Mouse (Mus musculus): Measurements from ENCODE around the gene Hps5. TPM values are rescaled to one million over a fixed set of nuclear protein-coding genes. Genes with fewer than 3 reads are reported as not detected.
"Not testable (repeated sequence)": the region's sequence is repeated elsewhere in the genome, so short reads cannot be mapped to it uniquely, and the experiment has no call there.

Hps5 gene
- 10 to 100 TPM; 15.5 to 16.5 TPM for total RNA-seq (2021)

DNA sequence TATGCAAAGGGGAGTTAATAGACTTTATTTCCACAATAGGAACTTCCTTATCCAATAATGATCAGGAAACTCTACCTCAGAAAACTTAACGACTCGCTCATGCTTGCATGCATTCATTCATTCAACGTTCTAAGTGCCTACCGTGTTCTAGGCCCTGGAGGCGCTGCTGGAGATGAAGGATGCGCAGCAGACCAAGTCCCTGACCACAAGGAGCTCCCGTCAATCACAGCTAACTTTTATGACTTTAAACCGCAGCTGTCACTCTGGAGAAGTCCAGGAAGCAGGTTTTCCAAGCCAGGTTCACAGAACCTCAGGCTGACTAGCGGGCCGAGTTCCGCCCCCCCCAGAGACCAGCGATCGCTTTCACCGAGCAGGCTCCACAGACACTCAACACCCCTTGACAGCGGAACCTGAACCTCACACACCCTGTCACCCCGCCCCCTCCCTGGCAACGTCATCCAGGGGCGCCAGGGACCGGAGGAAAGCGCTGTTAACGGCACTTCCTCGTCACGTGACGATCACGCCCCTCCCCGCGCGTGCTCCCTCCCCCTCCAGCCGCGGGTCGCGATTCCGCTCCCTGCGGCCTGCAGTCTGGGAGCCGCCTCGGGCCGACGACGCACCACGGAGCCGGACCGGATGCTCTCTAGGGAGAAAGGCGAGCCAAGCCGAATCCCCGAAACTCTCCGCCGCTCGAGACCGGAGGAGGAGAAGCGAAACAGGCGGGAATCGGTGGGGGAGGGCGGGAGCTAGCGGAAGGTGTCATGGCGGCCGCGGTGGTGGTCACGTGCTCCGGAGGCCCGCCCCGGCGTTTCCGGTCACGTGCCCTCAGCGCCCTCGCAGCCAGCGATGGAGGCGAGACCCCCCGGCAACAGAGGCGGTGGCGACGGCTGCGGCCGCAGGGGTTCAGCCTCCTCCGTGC lies at the start of gene Hps5, which contains the start of gene Gtf2h1:
Gene Hps5, minus strand, starts transcription at position 778 of the 919 bp plus-strand sequence.
Gene Gtf2h1, plus strand, starts transcription at position 817 of the 919 bp plus-strand sequence.
- intact Hi-C loops (cut with DNase I), result no loop called here

DNA sequence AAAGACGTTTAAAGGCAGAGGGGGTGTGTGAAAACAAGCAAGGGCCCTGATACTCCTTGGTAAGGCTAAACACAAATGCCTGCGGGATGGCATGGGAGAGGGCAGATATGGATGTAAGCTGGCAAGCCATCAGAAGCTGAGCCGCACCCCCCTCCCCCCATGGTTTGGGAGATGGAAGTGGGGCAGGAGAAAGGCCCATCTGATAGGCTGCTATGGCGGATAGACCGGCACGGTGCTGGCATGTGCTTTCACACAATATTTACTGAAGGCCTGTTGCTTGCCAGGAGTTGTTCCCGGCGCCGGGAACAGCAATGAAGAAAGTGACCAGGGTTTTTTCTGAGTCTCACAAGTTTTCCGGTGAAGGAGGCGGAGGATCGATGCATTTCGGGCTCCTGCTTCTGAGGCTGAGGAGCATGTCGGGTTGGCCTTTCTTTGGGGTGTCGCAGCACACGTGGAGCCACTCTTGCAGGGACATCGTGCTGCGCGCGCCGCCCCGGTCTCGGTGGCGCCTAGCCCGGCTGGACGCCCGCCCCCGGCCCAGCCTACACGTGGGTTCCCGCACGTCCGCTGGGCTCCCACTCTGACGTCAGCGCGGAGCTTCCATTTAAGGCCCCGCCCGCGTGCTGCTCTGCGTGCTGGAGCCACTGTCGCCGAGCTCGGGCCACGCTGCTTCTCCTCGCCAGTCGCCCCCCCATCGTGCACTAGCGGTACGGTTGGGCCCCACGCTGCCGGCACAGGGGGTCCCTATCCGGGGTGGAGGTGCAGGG lies 49.5 kb upstream of the Hps5 start:
- intact Hi-C loops (cut with DNase I), result no loop called here

More for the DNA sequence above, at the start of gene Hps5, which contains the start of gene Gtf2h1:
- peak; percentile 99 for DNase-seq

GRCm38 (mm10) chr7:46843576-46843975 lies 47.7 kb upstream of the Hps5 start:
- DNase-seq, result no peak
- intact Hi-C loops (cut with DNase I), result no loop called here

More for the DNA sequence above, 49.5 kb upstream of the Hps5 start:
- peak; percentile 94 for DNase-seq

DNA sequence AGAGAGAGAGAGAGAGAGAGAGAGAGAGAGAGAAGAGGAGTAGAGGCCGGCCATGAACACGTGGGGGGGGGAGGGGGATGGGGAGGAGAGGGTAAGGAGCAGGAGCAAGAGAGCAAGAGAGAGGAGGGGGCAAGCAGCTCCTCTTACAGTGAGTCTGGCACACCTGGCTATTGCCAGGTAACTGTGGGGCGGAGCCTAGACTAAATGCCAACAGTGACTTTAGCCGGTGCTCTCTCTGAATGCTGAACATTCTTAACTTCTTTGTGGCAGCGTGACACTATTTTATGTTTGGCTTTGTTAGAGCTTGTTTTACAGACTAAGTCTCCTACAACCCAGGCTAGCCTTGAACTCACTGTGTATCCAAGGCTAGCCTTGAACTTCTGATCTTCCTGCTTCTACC lies 46.4 kb upstream of the Hps5 start:
- DNase-seq, result no peak
- intact Hi-C loops (cut with DNase I), result no loop called here

DNA sequence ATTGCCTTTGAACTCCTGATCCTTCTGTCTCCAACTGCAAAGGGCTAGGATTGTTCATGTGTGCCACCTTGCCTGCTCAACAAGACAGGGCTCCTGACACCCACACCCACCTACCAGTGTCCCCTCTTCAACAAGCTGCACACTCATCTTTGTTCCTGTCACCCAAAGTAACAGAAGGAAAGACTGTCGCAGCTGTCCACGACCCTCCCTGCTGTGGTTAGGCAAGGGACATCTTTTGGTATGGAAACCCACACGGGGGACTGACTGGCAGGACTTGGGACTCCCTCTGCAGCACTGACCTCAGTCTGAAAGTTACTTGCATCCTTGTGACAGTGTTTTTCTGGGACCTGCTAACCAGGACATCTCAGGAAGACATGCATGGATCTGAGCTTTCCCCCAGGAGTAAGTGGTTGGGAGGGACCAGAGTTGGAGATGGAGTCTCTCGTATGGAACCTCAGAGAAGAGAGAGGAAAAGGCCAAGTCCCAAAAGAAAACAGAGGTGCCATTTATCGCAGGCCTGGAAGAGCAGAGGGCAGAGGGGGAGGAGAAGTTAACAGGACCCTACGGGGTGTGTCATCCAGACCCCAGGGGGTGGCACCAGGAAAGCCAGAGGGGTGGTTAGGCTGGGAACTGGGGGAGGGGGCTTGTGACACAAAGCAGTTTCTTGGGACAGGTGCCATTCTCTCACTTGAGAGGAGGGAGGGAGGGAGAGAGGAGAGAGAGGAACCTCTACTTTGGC lies 45.1 kb upstream of the Hps5 start, which contains the start of gene Ldha:
Gene Ldha, plus strand, starts transcription at position 689 of the 739 bp plus-strand sequence.
- DNase-seq, result no peak
- intact Hi-C loops (cut with DNase I), result no loop called here

- DNase-seq, result no peak
- intact Hi-C loops (cut with DNase I), result no loop called here
Observed at GRCm38 (mm10) chr7:46840326-46840725, 44.5 kb upstream of the Hps5 start.

- DNase-seq, result no peak
- intact Hi-C loops (cut with DNase I), result no loop called here
Observed at GRCm38 (mm10) chr7:46839861-46840260, 44.0 kb upstream of the Hps5 start.

DNA sequence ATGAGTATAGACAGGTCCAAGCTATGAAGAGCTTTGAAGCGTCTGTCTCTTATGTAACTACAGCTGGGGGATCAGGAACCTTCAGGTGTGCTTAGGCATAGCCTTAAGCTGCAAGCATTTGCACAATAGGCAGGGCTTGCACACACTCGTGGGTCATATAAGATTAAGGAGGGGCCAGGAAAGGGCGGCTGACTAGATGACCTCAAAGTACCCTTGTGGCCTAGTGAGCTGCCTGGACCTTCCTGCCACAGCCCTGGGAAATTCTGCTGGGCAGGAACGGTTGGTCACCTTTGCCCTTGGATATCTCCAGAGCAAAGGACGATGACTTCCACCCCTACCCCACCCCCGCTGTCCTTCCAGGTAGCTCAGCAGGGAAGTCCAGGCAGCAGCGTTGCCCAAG lies 43.6 kb upstream of the Hps5 start:
- intact Hi-C loops (cut with DNase I), result no loop called here
- DNase-seq, result peak; percentile 15

DNA sequence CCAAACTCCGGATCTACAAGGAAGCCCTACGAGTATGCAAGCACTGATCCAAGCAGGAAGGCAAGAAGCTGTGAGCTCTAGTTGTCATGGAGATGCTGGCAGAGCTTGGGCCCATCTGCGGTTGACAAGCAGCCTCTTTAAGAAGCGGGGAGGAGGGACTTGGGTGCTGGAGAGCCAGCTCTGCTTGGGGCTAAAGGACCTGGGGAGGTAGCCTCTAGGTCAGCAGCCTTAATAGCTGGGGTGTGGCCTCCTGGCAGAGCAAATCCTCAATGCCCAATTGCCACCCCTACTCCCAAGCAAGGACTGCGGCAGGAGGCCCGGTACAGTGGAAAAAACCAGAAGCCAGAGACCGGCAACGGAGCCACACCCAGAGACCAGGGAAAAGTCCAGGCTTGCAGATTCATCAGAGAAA lies 43.0 kb upstream of the Hps5 start:
- intact Hi-C loops (cut with DNase I), result no loop called here
- peak; percentile 86 for DNase-seq

DNA sequence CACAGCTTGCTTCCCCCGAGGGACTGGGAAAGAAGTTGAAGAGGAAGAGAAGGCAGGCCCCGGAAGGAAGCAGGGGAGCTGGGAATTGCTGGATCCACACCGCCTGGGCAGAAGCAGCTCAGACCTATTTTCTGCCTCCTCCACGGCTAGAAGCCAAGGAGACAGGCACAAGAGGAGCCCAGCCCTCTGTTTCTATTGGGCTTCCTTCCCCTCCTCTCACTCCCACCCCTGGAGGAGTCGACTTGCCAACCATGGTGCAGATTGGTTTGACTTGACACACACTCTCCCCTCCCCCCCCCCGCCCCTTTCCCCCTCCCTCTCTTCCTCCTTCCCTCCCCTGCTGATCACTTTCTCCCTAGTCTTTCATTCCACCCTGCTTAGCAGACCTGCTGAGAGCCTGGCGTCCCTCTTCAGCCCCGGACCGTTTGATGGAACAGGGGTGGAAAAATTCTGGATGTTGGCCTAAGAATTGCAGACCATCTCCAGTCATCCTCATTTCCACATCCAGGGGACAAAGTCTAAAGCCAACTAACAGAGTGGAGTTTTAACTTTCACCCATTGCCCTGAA lies 42.3 kb upstream of the Hps5 start:
- peak; percentile 54 for DNase-seq
- intact Hi-C loops (cut with DNase I), result no loop called here

DNA sequence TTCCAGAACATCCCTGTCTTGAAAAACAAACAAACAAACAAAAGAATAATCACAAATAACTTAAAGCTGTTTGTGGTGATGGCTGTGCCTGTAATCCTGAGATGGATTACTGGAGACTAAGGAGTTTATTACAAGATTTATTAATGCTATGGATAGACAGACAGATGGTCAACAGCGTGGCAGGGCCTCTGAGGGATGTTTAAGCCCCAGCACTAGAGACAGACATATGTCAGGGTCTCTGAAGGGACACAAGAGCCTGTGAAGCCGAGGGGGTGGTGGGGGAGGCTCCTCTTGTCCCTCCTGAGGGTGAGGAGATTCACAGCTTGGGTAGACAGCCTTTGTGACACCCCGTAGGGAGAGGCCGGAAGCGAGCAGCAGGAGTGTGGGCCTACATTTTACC lies 41.2 kb upstream of the Hps5 start:
- intact Hi-C loops (cut with DNase I), result no loop called here
- DNase-seq, result no peak

GRCm38 (mm10) chr7:46836357-46836756 lies 40.5 kb upstream of the Hps5 start:
- intact Hi-C loops (cut with DNase I), result no loop called here
- no peak for DNase-seq

DNA sequence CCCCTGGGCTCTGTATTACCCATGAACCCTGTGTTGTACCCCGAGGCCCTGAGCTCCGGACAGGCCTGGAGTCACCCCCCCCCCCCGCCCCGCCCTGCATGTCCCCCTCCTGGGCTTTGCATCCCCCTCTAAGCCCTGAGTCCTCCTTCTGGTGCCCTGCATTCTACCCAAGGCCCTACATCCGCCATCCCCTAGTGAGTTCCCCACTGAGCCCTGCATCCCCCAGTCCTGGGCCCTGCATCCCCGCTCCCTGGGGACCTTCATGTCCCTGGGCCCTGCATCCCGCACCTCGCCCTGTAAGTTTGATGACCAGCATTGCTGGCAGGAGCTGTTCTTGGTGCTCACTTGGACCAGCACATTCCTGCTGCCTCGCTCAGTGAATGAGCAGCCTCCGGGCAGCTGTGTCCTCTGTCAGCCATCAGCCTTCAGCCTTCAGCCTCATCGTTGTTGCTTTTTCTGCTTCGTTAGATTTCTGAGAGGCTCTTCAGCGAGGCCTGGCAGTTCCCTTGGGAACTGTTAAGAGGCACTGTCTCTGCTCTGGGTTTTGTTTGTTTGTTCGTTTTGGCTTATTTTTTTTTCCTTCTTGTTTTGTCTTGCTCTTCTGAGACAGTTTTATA lies 39.2 kb upstream of the Hps5 start:
- DNase-seq, result peak; percentile 34
- intact Hi-C loops (cut with DNase I), result no loop called here

- intact Hi-C loops (cut with DNase I), result no loop called here
Observed at GRCm38 (mm10) chr7:46833670-46834255, 37.9 kb upstream of the Hps5 start.

GRCm38 (mm10) chr7:46833266-46833665 lies 37.4 kb upstream of the Hps5 start:
- intact Hi-C loops (cut with DNase I), result no loop called here
- no peak for DNase-seq

More at GRCm38 (mm10) chr7:46833670-46834255, 37.9 kb upstream of the Hps5 start:
- DNase-seq, result no peak

- DNase-seq; intact Hi-C loops (cut with DNase I): not testable (repeated sequence)
Observed at GRCm38 (mm10) chr7:46832112-46832810, 36.4 kb upstream of the Hps5 start.

- intact Hi-C loops (cut with DNase I), result no loop called here
- DNase-seq, result no peak
Observed at GRCm38 (mm10) chr7:46831693-46832092, 35.8 kb upstream of the Hps5 start.

DNA sequence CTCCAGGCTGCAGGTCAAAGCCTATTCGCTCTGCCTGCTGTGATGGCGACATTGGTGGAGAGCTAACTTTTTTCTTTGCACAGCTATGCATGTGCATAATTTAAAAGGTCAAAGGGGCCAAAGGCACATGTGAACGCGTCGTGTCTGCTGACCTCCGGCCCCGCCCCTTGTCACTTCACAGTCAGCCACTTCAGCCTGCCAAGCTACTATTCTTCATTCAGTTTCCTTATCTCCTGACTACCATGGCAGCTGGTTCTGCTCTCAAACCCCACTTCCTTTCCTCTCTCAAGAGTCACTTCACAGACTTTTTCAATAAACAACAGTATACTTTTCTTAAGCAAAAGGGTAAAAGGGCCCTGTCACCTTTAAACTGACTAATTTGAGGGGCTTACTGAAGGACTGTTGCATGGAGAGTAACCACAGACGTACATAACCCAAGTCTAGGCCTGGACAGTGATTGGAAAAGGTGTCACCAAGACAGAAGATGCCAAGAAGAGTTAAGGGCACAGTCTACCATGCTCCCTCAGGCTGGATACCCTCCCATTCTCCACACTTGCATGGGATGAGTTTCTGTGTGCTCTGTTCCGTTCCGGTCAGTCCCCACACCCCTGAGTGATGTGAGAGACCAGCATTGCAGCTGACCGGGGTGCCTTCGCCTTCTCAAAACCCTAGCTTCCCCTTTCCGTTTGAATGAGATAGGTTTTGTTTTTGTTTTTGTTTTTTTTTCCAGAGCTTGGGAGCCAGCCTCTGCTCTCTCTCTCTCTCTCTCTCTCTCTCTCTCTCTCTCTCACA lies 35.1 kb upstream of the Hps5 start:
- no peak for DNase-seq
- intact Hi-C loops (cut with DNase I), result no loop called here
